Mouse (Mus musculus) stomach, postnatal 0 days (tissue): ENCODE measurements around the gene Rplp0.

Experiments
- CTCF ChIP-seq: IDR thresholded peaks from 2 replicates; pipeline ENCODE4 v1.5.1; 2016; ENCODE audit warnings: antibody characterized with exemption, low read depth, mild to moderate bottlenecking, moderate library complexity
- EP300 ChIP-seq: optimal IDR thresholded peaks from 2 replicates; pipeline ENCODE3; 2016; ENCODE audit warnings: antibody characterized with exemption

GRCm38 (mm10) chr5:115553801-115554420 is 5.4 kb upstream of the Rplp0 start:
- TF ChIP-seq CTCF = no peak
- no peak for TF ChIP-seq EP300
